Mouse (Mus musculus) gastrocnemius, adult 18-20 months (tissue): ENCODE data around the gene Arl15. TPM values are rescaled to one million over a fixed set of nuclear protein-coding genes. Genes with fewer than 3 reads are reported as not detected.

ENCODE experiments used
- DNase-seq: peaks from one replicate; pipeline ENCODE4 v3.0.0; 2021; ENCODE audit warnings: low spot score
- total RNA-seq, 2 experiments: library from RNA; stranded (reverse); gene quantifications; 2 replicates each; pipeline ENCODE4 v1.2.3; 2021

The Arl15 gene
- total RNA-seq, 2 experiments from 2014 or later, result 3.6 to 4.0 TPM

GRCm38 (mm10) chr13:114139570-114139969 is 345.3 kb downstream of the Arl15 start:
- DNase-seq, result no peak

- DNase-seq, result no peak
Observed at GRCm38 (mm10) chr13:114142826-114143225, 348.5 kb downstream of the Arl15 start.

DNA sequence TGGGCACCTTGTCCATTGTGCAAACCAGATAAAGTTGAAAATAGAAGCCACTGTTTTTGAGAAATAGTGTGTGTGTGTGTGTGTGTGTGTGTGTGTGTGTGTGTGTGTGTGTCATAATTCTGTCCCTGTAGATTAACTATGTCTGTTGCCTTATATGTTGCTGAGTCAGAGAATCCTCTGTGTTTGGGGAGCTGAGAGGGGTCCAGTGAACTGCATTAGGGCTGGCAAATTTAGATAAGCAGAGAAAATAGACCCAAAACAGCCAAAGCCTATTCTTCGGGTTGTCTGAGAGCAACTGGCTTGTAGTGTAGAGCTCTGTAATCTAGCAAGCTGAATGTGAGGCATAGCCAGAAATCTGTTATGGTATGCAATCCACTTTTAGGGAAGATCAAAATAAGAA is 348.9 kb downstream of the Arl15 start:
- no peak for DNase-seq

DNA sequence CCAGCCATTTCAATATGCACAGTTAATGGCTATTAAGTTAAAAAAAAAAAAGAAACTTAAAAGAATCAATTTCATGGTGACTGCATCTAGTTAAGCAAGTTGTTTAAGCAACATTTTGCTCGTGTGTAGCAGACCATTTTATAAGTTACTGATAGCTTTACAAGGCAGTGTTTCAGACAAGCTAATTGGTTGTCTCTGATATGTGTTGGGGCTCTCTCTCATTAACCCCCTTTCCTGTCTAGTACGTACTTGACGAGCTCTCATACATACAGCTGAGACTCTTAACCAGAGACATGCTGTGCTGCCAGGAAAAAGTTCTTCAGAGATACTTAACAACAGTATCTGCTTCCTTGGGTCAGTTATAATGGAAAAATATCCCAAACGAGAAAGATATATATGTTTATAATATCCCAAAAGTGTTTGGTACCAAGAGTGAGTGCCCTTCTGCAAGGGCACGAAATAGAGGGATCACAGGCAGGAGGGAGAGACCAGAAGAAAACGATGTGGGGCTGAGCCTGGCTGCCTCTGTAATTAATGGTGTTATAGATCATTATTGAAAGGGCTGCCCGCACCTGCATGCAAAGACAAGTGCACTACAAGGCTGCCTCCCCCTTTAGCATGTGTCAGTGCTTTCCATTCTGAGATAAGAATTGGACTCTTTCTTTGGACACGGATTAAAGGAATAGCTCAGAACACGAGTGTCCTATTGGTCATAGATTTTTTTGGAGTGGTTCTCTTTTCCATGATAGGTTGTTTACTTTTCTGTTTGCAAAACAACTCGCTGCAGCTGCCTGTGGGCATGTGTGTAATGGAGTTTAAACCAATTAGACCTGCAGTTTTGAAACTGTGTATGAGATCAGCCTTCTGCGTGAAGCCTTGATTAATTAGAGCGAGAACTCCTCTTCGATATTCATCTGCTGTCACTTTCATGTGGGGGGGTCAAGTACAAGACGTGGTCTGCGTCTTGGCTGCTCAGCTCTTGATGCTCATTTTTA is 350.0 kb downstream of the Arl15 start:
- no peak for DNase-seq

DNA sequence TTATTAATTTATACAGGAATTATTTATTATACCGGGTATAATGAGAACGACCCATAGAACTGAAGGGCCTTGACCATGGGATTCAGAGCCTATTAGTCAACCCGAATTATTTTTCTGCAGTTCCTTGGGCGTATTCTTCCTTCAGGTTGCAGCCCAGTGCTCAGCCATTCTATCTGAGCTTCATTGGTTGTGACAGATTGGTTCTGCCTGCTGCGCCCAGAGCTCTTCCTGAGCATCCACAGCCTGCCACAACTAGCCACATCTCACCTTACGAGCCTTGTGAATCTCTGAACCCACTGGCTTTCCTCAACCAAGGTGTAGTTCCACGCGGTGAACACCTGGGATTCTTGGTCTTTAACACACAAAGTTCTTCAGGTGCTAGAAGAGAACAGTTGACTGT is 350.9 kb downstream of the Arl15 start:
- DNase-seq, result no peak

GRCm38 (mm10) chr13:114150856-114151697 is 356.8 kb downstream of the Arl15 start:
- DNase-seq, result no peak

DNA sequence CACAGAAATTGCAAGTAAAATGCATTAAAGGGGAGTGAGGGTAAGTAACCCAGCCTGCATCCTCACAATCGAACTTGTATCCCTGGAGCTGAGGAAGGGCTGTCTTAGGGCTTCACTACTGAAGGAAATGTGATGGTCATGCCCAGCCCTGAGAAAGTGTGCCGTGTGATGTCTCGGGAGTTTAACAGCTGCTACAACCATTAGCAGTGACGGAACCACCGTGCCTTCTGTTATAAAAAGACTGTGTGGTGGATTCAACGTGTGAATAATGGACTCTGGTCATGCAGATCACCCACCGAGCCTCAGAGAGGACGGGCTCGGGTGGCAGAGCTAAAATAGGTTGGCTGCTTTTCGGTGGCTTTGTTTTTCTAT is 357.4 kb downstream of the Arl15 start:
- no peak for DNase-seq

- DNase-seq, result no peak
Observed at GRCm38 (mm10) chr13:114156689-114157088, 362.4 kb downstream of the Arl15 start.

DNA sequence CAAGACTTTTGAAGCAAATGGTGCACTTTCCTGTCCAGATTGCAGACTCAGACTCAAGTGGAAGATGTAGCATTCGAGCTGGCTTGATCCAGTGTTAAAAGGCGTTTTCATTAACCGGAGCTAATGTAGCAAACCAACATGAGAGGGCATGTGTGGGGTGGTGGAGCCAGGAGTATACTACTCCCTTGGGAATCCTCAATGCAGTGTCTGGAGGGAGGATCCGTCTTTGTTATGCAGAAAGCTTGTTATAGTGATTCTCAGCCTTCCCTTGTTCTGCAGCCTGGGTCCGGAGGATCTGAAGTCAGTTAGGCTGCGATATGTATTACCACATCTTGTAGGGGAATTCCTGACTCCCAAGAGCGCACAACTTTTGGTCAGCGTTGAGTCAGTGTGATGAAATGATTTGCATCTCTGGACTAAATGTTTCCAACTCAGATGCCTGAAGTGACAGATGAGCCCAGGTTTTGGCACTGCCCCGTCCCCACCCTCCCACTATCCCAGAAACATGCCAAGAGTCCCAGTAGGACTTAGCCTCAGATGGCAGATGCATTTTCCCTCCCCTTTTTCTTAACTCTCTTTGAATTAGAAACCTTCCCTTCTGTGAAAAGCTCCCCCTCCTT is 363.9 kb downstream of the Arl15 start:
- DNase-seq, result peak; percentile 35

DNA sequence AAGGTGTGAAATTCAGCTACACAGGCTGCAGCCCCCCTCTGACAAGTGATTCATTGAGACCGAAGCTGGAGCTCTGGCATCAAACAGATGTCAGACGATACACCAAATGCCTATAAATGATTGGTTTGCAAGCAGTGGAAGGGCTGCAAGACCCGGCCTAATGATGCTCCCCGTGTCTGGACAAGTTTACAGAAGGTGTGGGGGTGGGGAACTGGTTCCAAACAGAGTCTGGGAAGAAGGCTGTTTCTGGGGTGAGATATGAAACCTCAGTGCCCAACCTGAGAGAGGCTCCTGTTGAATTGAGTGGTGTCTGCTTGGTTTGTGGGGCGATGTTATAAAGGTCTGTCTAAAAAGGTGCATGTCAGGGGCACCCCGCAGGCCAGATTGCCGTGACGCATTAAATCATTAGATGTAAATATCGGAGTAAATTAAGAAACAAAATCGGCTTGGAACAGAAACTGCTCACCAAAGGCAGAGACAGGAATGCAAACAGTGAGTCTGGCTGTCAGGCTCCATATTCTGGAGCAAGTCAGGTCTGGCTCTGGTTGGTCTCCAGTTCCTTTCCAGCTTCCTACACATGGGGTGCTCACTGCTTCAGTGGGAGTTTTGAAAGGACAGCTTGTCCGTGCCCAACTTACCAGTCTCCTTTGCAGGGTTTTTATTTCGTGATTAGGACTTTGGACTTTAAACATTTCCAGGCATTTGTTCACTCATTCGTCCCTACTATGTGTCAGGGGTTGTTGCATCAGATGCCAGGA is 365.5 kb downstream of the Arl15 start:
- no peak for DNase-seq

DNA sequence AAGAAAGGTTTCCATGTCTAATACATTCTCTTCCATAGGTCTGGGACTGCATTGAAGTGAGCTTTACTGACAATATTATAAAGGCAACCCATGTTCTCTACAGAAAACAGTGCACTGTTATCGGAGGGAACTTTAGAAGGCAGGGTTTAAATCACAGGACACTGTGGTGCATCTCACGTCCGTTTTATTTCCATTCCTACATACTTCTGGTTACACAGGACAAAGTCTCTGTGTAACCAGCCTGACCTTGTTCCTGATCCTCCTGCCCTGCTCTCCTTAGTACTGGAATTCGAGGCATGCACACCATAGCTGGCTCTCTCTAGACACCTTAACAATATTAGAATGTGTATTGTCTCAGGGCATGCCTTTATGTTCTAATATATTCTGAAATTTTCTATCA is 368.4 kb downstream of the Arl15 start:
- DNase-seq, result no peak

- DNase-seq, result no peak
Observed at GRCm38 (mm10) chr13:114165616-114166015, 371.3 kb downstream of the Arl15 start.

DNA sequence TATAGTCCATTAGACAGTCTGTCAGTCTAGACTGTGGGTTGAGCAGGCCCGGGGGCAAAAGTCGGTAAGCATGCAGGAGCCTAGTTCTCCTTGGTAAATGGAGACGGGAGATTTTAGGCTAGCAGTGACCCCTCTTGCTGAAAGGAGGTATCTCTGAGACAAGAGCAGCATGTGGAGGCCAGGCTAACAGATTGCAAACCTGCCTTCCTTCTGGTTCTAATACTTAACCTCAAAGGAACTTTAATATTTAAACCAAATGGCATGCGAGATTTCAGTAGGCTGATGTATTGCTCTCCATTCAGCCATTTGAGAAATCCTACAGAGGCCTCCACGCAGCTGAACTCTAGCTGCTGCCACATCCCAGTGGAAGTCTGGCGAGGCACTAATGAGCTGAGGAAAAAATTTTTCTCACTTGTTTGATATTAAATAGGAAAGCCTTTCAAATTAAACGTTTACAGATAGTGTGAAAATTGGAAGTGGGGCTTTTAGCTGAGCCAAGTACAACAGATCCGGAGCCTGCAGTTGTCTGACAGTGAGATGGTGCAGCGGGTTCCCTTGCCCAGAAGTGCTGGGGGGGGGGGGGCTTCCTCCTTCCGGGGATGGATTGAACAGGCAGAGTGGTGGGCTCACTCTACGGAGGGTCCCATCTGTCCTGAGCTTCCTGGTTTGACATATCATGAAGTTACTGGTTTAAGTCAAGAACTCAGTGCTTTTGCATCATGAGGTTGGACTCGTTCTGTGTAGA is 372.3 kb downstream of the Arl15 start:
- no peak for DNase-seq

GRCm38 (mm10) chr13:114170061-114170460 is 375.8 kb downstream of the Arl15 start:
- DNase-seq, result no peak

GRCm38 (mm10) chr13:114171465-114171864 is 377.2 kb downstream of the Arl15 start:
- no peak for DNase-seq

GRCm38 (mm10) chr13:114188107-114188506 is 393.8 kb downstream of the Arl15 start:
- DNase-seq, result no peak

DNA sequence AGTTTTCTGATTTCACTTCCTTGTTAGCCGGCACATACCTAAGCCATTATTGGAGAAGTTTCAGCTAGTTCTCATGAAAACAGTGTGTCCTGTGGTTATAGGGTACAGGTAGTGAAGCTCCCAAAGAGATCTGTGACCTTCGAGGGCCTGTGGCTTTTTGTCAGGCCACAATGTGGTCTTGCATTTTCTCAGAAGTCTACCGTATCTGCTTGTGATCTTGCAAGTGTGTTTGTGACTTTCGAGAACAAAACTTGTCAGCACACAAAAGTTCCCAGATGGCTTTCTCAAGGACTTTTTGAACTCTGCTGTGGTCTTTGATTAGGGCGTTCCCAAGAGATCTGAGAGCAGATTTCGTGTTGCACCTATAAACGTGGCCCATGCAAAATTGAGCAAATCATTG is 394.5 kb downstream of the Arl15 start:
- DNase-seq, result no peak

DNA sequence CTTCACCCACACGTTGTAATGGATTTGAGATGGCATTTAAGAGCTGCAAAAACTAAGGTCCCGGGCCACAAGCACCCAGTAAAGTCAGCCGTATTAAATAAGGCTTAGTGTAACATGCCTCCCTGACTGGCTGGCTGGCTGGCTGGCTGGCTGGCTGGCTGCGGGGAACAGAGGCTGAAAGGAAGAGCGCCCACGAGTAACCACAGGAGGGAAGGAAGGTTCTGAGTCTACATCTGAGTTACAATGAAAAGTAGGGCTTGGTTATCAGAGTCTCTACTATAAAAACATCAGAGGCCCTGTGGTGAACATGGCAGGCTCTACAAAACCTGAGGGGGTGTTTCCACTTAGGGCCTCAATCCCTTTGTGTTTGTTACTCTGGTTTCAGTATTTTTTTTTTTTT is 395.1 kb downstream of the Arl15 start:
- no peak for DNase-seq

DNA sequence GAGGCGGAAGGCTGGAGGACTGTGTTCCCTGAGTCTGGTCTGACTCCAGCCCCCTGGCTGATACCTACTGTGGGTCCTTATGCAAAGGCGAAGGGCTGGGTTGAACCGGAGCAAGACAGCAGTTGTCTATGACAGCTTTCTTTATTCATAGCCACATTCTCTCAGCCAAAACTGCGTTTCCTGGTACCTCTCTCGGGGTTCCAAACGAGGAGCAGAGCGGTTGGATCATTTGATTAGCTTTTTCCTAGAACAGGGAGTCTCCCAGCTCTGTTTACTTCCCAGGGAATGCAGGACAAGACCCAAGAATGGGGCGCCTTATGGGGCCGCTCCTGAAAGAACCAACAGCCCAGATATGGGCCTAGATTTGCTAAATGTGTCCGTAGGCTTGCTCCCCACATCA is 396.6 kb downstream of the Arl15 start:
- peak; percentile 14 for DNase-seq

DNA sequence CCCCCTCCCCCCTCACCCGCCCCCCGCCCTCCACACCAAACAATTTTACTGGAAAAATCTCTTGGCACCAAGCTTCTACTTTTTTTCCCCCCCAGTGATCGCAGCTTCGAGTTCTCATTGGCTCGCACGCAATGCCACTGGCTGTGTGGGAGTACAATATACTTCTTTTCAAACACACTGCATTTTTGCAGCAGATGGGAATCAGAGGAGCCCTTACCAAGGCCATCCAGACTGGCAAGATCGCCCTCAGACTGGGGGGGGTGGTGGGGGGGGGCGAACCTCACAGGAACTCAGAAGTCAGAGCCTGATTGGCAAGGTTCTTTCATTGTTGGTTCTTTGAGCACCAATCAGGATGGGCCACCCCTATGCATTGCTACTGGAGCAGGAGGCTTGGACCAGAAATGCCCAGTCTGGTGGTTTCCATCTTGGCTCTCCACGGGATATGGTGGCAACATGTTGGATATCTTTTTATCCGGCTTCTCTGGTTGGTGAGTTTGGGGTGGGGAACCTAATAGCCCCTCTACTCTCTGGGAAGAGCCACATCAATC is 404.0 kb downstream of the Arl15 start:
- DNase-seq, result no peak
